Mouse (Mus musculus) small intestine, adult 2 months (tissue): ENCODE data around the gene Rdx.

Source experiments
- CTCF ChIP-seq: fragments of 200-500 bp; IDR thresholded peaks from 2 replicates; pipeline ENCODE4 v1.5.1; 2012; ENCODE audit warnings: low read depth, mild to moderate bottlenecking, control low read depth, inconsistent platforms, low read length, moderate library complexity, mixed read lengths; ENCODE audit not compliant: insufficient replicate concordance, insufficient read length; ENCODE audit errors: extremely low read depth
- POLR2A ChIP-seq: fragments of 200-500 bp; IDR thresholded peaks from 2 replicates; pipeline ENCODE4 v1.6.1; 2012; ENCODE audit warnings: low read depth, mild to moderate bottlenecking, control low read depth, inconsistent platforms, low read length, moderate library complexity

DNA sequence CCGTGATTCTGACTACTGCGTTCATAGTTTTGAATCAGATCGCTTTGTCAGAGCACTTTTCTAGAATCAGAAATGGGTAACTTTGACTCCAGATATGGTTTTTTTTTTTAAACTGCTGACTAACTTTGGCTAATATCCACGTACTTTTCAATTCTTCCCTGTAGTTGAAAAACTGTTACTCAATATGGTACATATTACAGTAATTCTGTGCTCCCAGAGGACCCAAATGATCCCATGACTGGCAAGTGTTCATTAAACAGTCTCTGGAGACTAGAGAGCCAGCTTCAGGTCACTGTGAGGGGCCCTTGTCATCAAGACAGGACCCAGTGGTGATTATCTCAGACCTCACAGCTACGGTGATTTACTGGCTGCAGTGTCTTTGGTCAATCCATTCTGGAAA is 45.3 kb downstream of the Rdx start:
- TF ChIP-seq CTCF (no peak), POLR2A (no peak)
